Mouse (Mus musculus): ENCODE data around the gene Prkab2.

The Prkab2 gene

DNA sequence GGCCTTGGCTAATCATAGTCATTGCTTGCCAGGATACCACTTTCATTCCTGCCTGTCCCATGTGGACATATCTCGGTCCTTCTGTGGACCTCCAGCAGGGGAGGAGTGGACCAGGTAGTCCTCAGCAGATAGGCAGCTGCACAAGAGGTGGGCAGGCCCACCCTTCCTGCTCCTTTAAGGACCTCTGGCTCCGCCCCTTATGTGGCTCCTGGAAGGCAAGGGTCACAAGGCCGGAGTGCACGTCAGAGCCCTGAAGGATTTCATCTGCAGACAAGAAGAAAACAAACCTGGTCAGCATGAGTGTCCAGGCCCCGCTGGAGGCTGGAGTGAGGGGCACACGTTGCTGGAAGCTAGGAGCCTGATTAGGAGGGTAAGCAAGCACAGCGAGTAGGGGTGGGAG is 32.6 kb downstream of the Prkab2 start:
- no peak for DNase-seq (ENCODE audit: low read depth in 1 of 2, low spot score in 2 of 2)

DNA sequence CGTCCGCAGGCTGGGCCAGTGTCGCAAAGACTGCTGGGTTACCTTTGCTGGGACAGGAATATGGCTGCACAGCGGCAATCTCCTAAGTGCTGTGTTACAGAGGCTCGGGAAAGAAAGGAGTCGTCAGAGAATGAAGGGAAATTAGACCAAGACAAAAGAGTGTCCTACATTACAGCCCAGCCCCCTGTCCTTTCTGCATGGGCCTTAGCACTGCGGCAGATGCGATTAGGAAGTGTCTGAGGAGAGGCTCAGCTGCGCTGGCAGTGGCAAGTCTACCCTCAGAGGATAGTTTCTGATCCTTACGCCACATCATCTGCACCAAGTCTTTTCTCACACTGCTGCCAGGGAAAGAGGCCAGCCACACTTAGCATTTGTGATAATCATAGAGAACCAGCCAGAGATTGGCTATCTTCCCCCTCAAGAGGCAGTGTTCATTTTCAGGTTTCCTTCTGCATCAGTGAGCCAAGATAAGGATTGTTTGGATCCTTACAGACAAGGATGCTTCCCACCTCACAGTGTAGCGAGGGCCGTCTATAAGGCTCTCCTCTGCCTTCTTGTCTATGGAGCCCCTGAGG is 33.5 kb downstream of the Prkab2 start:
- DNase-seq (ENCODE audit: low read depth in 1 of 2, low spot score in 2 of 2): no peak

GRCm38 (mm10) chr3:97693806-97694205 is 35.8 kb downstream of the Prkab2 start:
- no peak for DNase-seq (ENCODE audit: low read depth in 1 of 2, low spot score in 2 of 2)

- DNase-seq (ENCODE audit: low read depth in 1 of 2, low spot score in 2 of 2): no peak
Observed at GRCm38 (mm10) chr3:97696866-97697265, 38.9 kb downstream of the Prkab2 start.

DNA sequence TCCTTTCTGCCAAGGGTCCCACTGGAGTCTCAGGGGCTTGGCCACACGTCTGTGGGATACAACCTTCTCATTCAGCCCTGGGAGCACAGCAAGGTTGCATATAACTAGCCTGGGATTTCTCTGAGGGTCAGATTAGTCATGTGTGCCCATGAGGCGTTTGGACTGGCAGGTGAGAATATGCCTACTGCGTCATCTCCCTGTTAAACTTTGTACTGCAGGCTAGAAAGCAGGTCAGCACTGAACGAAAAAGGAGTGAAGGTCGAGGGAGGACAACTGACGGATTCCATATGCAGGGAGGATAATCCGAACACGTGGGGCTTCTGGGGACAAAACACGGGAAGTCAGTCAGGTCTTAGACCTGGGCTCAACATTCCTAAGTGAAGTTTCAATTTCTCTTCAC is 39.3 kb downstream of the Prkab2 start:
- DNase-seq (ENCODE audit: low read depth in 1 of 2, low spot score in 2 of 2): no peak

DNA sequence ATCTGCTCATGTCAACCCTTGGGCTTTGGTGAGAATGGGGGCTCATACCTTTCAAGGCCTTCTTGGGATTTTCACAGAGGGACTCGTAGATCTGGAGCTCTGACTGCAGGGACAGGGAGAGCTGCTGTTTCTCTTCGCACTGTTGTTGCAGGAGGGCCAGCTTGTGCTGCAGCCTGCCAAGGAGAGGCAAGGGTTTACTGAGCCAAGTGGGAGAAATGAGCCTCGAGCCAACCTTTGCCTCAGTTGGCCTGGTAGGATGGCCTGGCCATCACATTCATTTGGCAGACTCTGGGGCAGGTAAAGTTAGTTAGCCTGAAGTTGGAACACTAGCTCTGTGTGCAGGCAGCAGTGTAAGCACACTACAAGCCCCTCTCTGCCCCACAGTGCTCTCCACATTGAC is 41.1 kb downstream of the Prkab2 start:
- DNase-seq (ENCODE audit: low read depth in 1 of 2, low spot score in 2 of 2): no peak

DNA sequence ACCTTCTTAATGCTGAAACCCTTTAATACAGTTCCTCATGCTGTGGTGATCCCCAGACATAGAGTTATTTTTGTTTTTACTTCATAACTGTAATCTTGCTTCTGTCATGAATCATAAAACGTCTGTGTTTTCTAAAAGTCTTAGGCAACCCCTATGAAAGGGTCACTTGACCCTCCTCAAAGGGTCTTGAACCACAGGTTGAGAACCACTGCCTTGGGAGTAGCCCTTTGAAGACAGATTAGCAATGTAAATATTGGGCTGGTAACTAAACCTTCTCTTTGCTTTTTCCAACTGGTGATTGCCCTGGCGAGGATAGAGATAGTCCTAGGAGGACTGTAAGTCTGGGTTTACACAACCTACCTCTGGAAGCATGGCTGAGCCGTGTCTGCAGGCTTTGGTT is 43.2 kb downstream of the Prkab2 start:
- no peak for DNase-seq (ENCODE audit: low read depth in 1 of 2, low spot score in 2 of 2)

GRCm38 (mm10) chr3:97702448-97703080 is 44.6 kb downstream of the Prkab2 start:
- no peak for DNase-seq (ENCODE audit: low read depth in 1 of 2, low spot score in 2 of 2)

DNA sequence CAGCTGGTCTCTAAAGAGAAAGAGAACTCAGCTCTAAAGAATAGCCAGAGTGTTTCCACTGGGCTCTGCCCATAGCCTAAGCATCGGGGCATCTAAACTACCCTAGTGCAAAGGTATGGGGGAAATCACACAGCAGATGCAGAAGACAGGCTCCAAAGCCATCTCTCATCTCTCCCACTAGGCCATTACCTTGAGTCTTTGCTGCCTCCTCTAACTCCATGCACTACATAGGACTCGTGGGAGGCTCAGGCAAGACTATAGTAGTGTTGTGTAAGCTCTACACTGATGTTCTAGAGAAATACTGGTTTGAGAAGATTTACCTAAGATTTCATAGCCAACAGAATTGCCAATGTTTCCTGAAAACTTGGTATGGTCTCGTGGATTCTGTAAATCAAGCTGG is 47.5 kb downstream of the Prkab2 start:
- no peak for DNase-seq (ENCODE audit: low read depth in 1 of 2, low spot score in 2 of 2)

DNA sequence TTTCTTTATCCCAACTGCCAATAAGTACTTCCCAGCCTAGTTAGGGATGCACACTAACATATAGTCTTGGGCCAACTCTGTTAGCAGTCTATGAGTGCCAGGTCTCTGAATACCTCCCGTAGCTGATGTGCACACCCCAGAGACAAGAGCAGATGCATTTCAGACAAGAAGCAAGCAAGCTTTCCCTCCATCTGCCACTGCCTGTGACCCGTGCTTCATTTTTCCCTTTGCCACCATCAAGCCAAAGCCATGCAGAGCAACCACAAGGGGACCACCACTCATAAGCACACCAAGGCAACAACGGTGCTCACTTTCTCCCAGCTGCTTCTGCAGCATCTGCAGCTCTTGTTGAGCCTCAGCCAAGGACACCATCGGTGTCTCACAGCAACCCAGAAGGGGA is 48.6 kb downstream of the Prkab2 start:
- no peak for DNase-seq (ENCODE audit: low read depth in 1 of 2, low spot score in 2 of 2)

DNA sequence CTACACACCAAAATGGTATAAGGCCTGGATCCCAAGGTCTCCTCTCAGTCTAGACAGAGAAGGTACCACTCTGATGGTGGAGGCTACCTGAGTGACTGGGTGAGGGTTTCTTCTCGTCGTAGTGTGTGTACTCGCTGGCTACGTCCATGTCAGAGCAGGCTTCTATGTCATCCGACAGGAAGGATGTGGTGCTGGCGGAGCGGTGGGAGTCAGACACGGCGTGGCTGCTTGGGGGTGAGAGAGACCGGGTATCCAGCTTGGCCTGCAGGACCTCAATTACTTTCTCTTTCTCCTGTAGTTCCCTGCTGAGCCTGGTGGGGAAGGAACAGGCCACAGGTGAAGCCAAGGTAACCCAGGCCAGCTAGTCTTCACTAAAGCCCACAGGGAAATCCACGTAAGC is 52.1 kb downstream of the Prkab2 start:
- no peak for DNase-seq (ENCODE audit: low read depth in 1 of 2, low spot score in 2 of 2)

GRCm38 (mm10) chr3:97710881-97711280 is 52.9 kb downstream of the Prkab2 start:
- no peak for DNase-seq (ENCODE audit: low read depth in 1 of 2, low spot score in 2 of 2)

GRCm38 (mm10) chr3:97715922-97716321 is 57.9 kb downstream of the Prkab2 start:
- DNase-seq (ENCODE audit: low read depth in 1 of 2, low spot score in 2 of 2): no peak

- no peak for DNase-seq (ENCODE audit: low read depth in 1 of 2, low spot score in 2 of 2)
Observed at GRCm38 (mm10) chr3:97719116-97719515, 61.1 kb downstream of the Prkab2 start.

Data from monocyte, adult 2 months (primary cell).